Mouse (Mus musculus): ENCODE measurements around the gene Ppm1a.

DNA sequence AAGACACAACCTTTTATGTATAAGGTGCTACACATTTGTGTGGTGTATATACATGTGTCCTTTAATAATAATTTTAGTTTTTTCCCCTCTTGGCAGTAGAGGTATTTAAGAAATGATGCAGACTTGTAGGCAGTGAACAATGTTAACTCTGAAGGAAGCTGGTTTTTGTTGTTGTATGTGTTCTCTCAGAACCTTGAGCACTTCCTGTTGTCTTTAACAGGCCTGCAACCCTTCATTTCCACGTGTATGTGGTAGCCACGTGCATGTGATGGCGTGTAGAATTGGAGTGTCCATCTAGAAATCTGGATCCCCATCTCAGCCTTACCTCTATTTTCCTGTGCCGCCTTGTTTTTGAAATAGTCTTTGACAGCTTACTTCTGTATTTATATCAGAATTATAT is 20.0 kb downstream of the Ppm1a start:
- TF ChIP-seq POLR2A (IDR thresholded peaks at IDR 0.05; ENCODE audit: low read depth, low read length) (no peak), CTCF (IDR thresholded peaks at IDR 0.05; ENCODE audit: borderline replicate concordance, insufficient read depth, low read length) (no peak)

Measured in embryonic fibroblast, embryonic 13.5 days (primary cell).